Mouse (Mus musculus): ENCODE measurements at regions not wholly inside any gene's neighbourhood (a gene's known extent, or its start where the extent isn't known, plus 50 kb on each side); places are given as distances from the start of the nearest gene placed in this dataset.

GRCm38 (mm10) chr4:39344401-39345138, 105.5 kb upstream of the 1700009N14Rik start:
- no peak for TF ChIP-seq CTCF (IDR thresholded peaks at IDR 0.05; ENCODE audit: low read depth)
- no peak for TF ChIP-seq EP300 (IDR thresholded peaks at IDR 0.05; ENCODE audit: low read depth)
